Comparison of ENCODE assay signal across 8 mouse cellular contexts in the genomic region with DNA sequence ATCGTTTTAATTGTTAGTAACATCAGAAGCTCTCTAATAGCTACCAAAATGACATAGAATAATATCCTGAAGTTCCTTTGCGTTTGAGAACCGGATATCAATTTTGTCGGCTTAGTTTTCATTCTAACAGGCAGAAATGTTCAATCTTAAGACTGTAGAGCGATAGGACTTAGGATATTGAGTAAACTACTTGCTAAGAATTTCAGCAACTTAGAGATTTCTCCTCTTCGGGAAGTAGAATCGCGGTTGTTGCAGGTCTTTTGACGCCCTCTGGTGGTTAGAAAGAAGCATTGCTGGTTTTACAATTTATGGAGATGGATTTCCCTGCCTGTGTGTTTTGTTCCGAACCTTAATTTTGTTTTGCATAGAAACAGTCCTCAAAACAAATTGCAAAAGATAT. TPM values are rescaled to one million over a fixed set of nuclear protein-coding genes. Genes with fewer than 3 reads are reported as not detected.
DNase-seq lines count a peak whose midpoint lies in the region; ATAC-seq and TF ChIP-seq lines count a peak whose summit lies in the region.

No protein-coding gene starts in this region.

- WGBS in forebrain, embryonic 14.5 days: 24% methylated on average over 10 of the region's 10 CpGs
- WGBS in forebrain, embryonic 10.5 days: 28% methylated on average over 10 of the region's 10 CpGs
- 18% methylated on average over 10 of the region's 10 CpGs for WGBS in lung, adult 2 months
- 23% methylated on average over 10 of the region's 10 CpGs for WGBS in midbrain, postnatal 0 days

- no peak overlapping the region for H3K4me3 ChIP-seq in forebrain, embryonic 14.5 days (ENCODE audit: low read depth, low read length)
- no peak overlapping the region for H3K4me3 ChIP-seq in forebrain, embryonic 10.5 days
- no peak overlapping the region for H3K4me3 ChIP-seq in lung, adult 2 months (replicated peaks; ENCODE audit: extremely low read depth, low read depth, low read length)
- H3K4me3 ChIP-seq in midbrain, postnatal 0 days (ENCODE audit: low read depth, low read length): no peak overlapping the region

- peak; percentile 50; the same call in 1 of the 2 replicates for ATAC-seq in forebrain, embryonic 14.5 days
- ATAC-seq in midbrain, postnatal 0 days (ENCODE audit: low FRiP score): no peak

- no peak overlapping the region for H3K27ac ChIP-seq in forebrain, embryonic 14.5 days (ENCODE audit: low read depth, low read length)
- H3K27ac ChIP-seq in forebrain, embryonic 10.5 days: no peak overlapping the region
- H3K27ac ChIP-seq in midbrain, postnatal 0 days (ENCODE audit: low read depth, low read length): no peak overlapping the region

- 0 out of 2 replicates have a peak, but pooled peaks have one; percentile 7 for TF ChIP-seq CTCF in lung, adult 2 months (IDR thresholded peaks at IDR 0.05; ENCODE audit: insufficient read depth, low read length)
- TF ChIP-seq CTCF in brain, embryonic 14.5 days (IDR thresholded peaks at IDR 0.05; ENCODE audit: borderline replicate concordance, extremely low read depth, insufficient read depth, insufficient read length): peak; percentile 78; the same call in 1 of the 2 replicates
- TF ChIP-seq CTCF in midbrain, postnatal 0 days (IDR thresholded peaks at IDR 0.05): peak; percentile 93

- H3K4me2 ChIP-seq in forebrain, embryonic 14.5 days (ENCODE audit: low read length): no peak overlapping the region
- no peak overlapping the region for H3K4me2 ChIP-seq in midbrain, postnatal 0 days (ENCODE audit: low read depth, low read length, poor library complexity, severe bottlenecking)

- no peak for TF ChIP-seq POLR2A in lung, adult 2 months (IDR thresholded peaks at IDR 0.05; ENCODE audit: borderline replicate concordance, extremely low read depth, low read depth, low read length)
- no peak for TF ChIP-seq POLR2A in brain, embryonic 14.5 days (IDR thresholded peaks at IDR 0.05; ENCODE audit: borderline replicate concordance, extremely low read depth, insufficient read depth, insufficient read length, poor library complexity, severe bottlenecking)

- peak; percentile 82 for DNase-seq in forebrain, embryonic 14.5 days (ENCODE audit: low spot score)
- DNase-seq in forebrain, embryonic 10.5 days (ENCODE audit: extremely low spot score, low spot score): no peak
- no peak for DNase-seq in lung, adult 2 months
- DNase-seq in lung, postnatal 10 days: no peak
- DNase-seq in brain, embryonic 14.5 days (ENCODE audit: low read depth): peak; percentile 82
- DNase-seq in midbrain, postnatal 0 days (ENCODE audit: low spot score): peak; percentile 75
- no peak for DNase-seq in ovary, postnatal 36 days (ENCODE audit: low spot score)
- no peak for DNase-seq in gastrocnemius, postnatal 4 days (ENCODE audit: low spot score in 2 of 2)

- no peak overlapping the region for H3K9ac ChIP-seq in forebrain, embryonic 14.5 days (ENCODE audit: low read length)
- H3K9ac ChIP-seq in midbrain, postnatal 0 days (replicated peaks; ENCODE audit: low read length, poor library complexity, severe bottlenecking): no peak overlapping the region

- H3K27me3 ChIP-seq in forebrain, embryonic 14.5 days (replicated peaks; ENCODE audit: control insufficient read depth, insufficient read depth, low read length): no peaks in the 10 kb centered on the region
- no peaks in the 10 kb centered on the region for H3K27me3 ChIP-seq in forebrain, embryonic 10.5 days (ENCODE audit: poor library complexity, severe bottlenecking)
- H3K27me3 ChIP-seq in midbrain, postnatal 0 days (ENCODE audit: insufficient read depth, low read length): no peaks in the 10 kb centered on the region

- no peaks in the 10 kb centered on the region for H3K9me3 ChIP-seq in forebrain, embryonic 14.5 days (replicated peaks; ENCODE audit: control insufficient read depth, low read length)
- H3K9me3 ChIP-seq in forebrain, embryonic 10.5 days: no peaks in the 10 kb centered on the region
- H3K9me3 ChIP-seq in midbrain, postnatal 0 days (ENCODE audit: low read length): no peaks in the 10 kb centered on the region

- H3K4me1 ChIP-seq in forebrain, embryonic 14.5 days (ENCODE audit: control insufficient read depth, insufficient read depth, low read length): no peaks in the 10 kb centered on the region
- H3K4me1 ChIP-seq in forebrain, embryonic 10.5 days: peaks cover 8% of the 10 kb centered on the region
- H3K4me1 ChIP-seq in lung, adult 2 months (ENCODE audit: control insufficient read depth, insufficient read depth, low read length): no peaks in the 10 kb centered on the region
- H3K4me1 ChIP-seq in midbrain, postnatal 0 days (ENCODE audit: insufficient read depth, low read length): no peaks in the 10 kb centered on the region

- H3K36me3 ChIP-seq in forebrain, embryonic 14.5 days (ENCODE audit: control insufficient read depth, insufficient read depth, low read length): no peaks in the 10 kb centered on the region
- H3K36me3 ChIP-seq in forebrain, embryonic 10.5 days (replicated peaks): no peaks in the 10 kb centered on the region
- no peaks in the 10 kb centered on the region for H3K36me3 ChIP-seq in midbrain, postnatal 0 days (ENCODE audit: insufficient read depth, low read length)

RNA-seq across cellular contexts. Expression of gene B430218F22Rik, which starts 36.2 kb away (rescaled TPM):
- 0.45 and 0.60 TPM in 2 replicates for polyA plus RNA-seq in forebrain, embryonic 14.5 days (2014; fragmentation: Nextera tagmentation; extraction: Ambion mirVana)
- 0.84 and 1.2 TPM in 2 replicates for polyA plus RNA-seq in forebrain, embryonic 10.5 days (2016; fragmentation: Nextera tagmentation; extraction: Ambion mirVana)
- not detected in 2 replicates for polyA plus RNA-seq in lung, adult 2 months (2012; rRNA removed)
- polyA plus RNA-seq in brain, embryonic 14.5 days (2012; rRNA removed): 0.45 and 0.52 TPM in 2 replicates
- 0.44 and 2.3 TPM in 2 replicates for total RNA-seq in midbrain, postnatal 0 days (2014; rRNA removed)
- 1.4 and 2.9 TPM in 2 replicates for polyA plus RNA-seq in midbrain, postnatal 0 days (2015; fragmentation: Nextera tagmentation; extraction: Ambion mirVana)
- total RNA-seq in gastrocnemius, postnatal 4 days (2021): not detected

RNA-seq across cellular contexts. Expression of gene Mrps30, which starts 36.8 kb away (rescaled TPM):
- polyA plus RNA-seq in forebrain, embryonic 14.5 days (2014; fragmentation: Nextera tagmentation; extraction: Ambion mirVana): 29.1 and 29.4 TPM in 2 replicates
- 36.9 and 40.8 TPM in 2 replicates for polyA plus RNA-seq in forebrain, embryonic 10.5 days (2016; fragmentation: Nextera tagmentation; extraction: Ambion mirVana)
- 12.3 and 17.3 TPM in 2 replicates for polyA plus RNA-seq in lung, adult 2 months (2012; rRNA removed)
- 18.6 and 19.9 TPM in 2 replicates for polyA plus RNA-seq in brain, embryonic 14.5 days (2012; rRNA removed)
- 21.2 and 26.5 TPM in 2 replicates for total RNA-seq in midbrain, postnatal 0 days (2014; rRNA removed)
- 29.5 and 31.2 TPM in 2 replicates for polyA plus RNA-seq in midbrain, postnatal 0 days (2015; fragmentation: Nextera tagmentation; extraction: Ambion mirVana)
- 10 to 100 TPM; 18.3 to 20.7 TPM for total RNA-seq in gastrocnemius, postnatal 4 days (2021)

Comparison
In these comparisons a context has a peak if more than half of its experiments do, and no peak if none do; other contexts are left out.
1. DNase-seq: peak in forebrain, embryonic 14.5 days (single experiment), brain, embryonic 14.5 days (single experiment) and midbrain, postnatal 0 days (single experiment); none in forebrain, embryonic 10.5 days (single experiment), lung, adult 2 months (single experiment), lung, postnatal 10 days (single experiment), ovary, postnatal 36 days (single experiment) and gastrocnemius, postnatal 4 days (0 of 2).
2. CTCF ChIP-seq: peak in every context shown above with its lines; median percentile 93 in midbrain, postnatal 0 days; 78 in brain, embryonic 14.5 days; 7 in lung, adult 2 months.